Mouse (Mus musculus) forebrain, embryonic 10.5 days (tissue): ENCODE data around the gene Srsf1. TPM values are rescaled to one million over a fixed set of nuclear protein-coding genes. Genes with fewer than 3 reads are reported as not detected.
"Not testable (repeated sequence)": the region's sequence is repeated elsewhere in the genome, so short reads cannot be mapped to it uniquely, and the experiment has no call there.

ENCODE experiments used
- DNase-seq: peaks from one replicate; pipeline ENCODE4 v3.0.0-alpha.2; 2017; ENCODE audit warnings: low spot score; ENCODE audit errors: extremely low spot score
- H3K27ac ChIP-seq: fragments of 300-500 bp; sonication (generic); 2 replicates; pipeline ENCODE4 v1.5.1; 2016; ENCODE audit warnings: mild to moderate bottlenecking
- H3K27me3 ChIP-seq: fragments of 300-500 bp; sonication (generic); 2 replicates; pipeline ENCODE4 v1.6.1; 2016; ENCODE audit warnings: mild to moderate bottlenecking; ENCODE audit not compliant: poor library complexity, severe bottlenecking
- H3K36me3 ChIP-seq: fragments of 300-500 bp; sonication (generic); replicated peaks from 2 replicates; pipeline ENCODE4 v1.6.1; 2016; ENCODE audit warnings: mild to moderate bottlenecking, moderate library complexity
- H3K4me1 ChIP-seq: fragments of 300-500 bp; sonication (generic); 2 replicates; pipeline ENCODE4 v1.6.1; 2016
- H3K4me3 ChIP-seq: fragments of 300-500 bp; sonication (generic); 2 replicates; pipeline ENCODE4 v1.5.1; 2016; ENCODE audit warnings: mild to moderate bottlenecking, moderate library complexity
- H3K9me3 ChIP-seq: fragments of 300-500 bp; sonication (generic); 2 replicates; pipeline ENCODE4 v1.6.1; 2016; ENCODE audit warnings: mild to moderate bottlenecking, moderate library complexity
- WGBS: fragments of 180-500 bp; shearing (Covaris S2); methylation state at CpG from one replicate; pipeline ENCODE4 v1.1.7; 2016; 5-methylcytosine and 5-hydroxymethylcytosine counted together
- polyA plus RNA-seq: library from polyadenylated mRNA; unstranded; fragments of >200 nt; fragmentation: Nextera tagmentation; extraction: Ambion mirVana; gene quantifications from 2 replicates; pipeline ENCODE4 v1.2.1, GENCODE M21; 2016

The Srsf1 gene
- polyA plus RNA-seq, 1 experiment from 2014 or later = 404 TPM

DNA sequence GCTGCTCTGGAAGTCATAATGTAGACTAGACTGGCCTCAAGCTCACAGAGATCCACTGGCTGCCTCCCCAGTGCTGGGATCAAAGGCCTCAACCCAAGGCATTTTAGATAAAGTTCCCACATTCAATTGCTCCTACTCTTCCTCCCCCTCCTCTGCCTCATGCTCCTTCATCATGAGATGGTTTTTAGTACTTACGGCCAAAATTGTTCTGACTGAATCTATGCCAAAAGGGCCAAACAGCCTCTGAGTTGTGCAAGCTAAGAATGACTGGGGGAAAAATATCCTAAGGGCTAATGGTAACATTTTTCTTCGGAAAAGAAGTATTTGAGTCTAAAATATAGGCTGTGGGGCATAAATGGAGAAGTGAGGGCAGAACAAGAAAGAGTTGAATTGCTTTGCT, 23.2 kb upstream of the Srsf1 start:
- Histone ChIP-seq H3K27ac (no peak overlapping the region), H3K27me3 (no peaks in the 10 kb centered on the region), H3K9me3 (no peaks in the 10 kb centered on the region), H3K4me3 (no peak overlapping the region), H3K4me1 (peaks cover 22% of the 10 kb centered on the region), H3K36me3 (no peaks in the 10 kb centered on the region)
- DNase-seq = no peak
- WGBS = 93% methylated on average over 2 of the region's 2 CpGs

DNA sequence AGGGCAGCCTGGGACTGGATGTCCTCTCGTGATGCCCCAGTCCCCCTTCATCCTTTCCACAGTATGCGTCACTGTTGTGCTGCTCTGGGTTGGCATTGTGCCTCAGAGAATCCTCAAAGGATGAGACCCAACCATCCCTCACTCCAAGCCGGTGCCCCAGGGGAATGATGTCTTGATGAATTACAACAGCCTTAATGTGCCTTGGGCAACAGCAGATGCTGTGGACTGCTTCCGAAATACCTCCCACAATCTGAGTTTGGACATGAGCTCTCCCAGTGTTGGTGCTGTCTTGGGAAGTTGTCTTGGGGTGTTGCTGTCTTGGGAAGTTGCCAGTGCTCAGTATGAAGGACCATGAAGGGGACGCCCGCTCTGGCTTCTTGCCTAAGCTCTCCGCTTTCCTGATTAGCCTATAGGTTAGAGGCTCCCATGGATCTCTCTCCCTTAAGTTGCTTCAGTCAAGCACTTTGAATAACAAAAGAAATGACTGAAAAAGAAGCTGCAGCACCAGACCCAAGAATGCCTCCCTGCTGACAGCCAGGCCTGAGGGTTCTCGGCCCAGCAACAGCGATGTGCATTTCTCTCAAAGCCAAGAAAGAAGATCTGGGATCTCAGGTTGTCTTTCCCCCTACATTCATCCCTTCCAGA, 19.7 kb upstream of the Srsf1 start:
- peak overlapping the region; percentile 85 for H3K27ac ChIP-seq
- no peak for DNase-seq
- H3K4me3 ChIP-seq = peak overlapping the region; percentile 16; the same call in 1 of the 2 replicates
- no peaks in the 10 kb centered on the region for H3K36me3 ChIP-seq
- H3K4me1 ChIP-seq = peaks cover 26% of the 10 kb centered on the region
- no peaks in the 10 kb centered on the region for H3K9me3 ChIP-seq
- 55% methylated on average over 9 of the region's 9 CpGs for WGBS
- H3K27me3 ChIP-seq = no peaks in the 10 kb centered on the region

DNA sequence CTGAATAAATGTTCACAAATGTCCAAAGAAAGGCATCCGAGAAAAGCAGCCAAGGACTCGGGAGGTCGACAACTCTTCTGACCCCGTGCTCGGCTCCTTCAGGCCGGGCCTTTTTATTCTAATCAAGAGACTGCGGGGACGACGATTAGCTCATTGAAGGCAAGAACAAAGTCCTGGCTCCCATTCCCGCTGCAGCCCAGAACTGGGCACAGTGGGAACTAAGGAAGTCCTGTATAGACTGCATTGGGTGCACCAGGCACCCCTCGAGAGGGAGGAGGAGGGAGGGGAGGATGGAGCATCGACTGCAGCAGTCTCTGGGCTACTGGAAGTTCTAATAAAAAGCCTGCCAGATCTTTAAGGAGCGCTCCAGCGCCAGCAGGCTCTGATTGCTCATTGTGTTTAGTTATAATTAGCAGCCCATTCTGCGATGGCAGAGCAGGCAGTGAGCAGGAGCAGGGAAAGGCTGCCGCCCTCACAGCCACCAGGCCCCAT, 18.9 kb upstream of the Srsf1 start:
- Histone ChIP-seq H3K27ac (peak overlapping the region; percentile 85), H3K36me3 (no peaks in the 10 kb centered on the region), H3K4me1 (peaks cover 26% of the 10 kb centered on the region), H3K4me3 (peak overlapping the region; percentile 16; the same call in 1 of the 2 replicates), H3K27me3 (no peaks in the 10 kb centered on the region), H3K9me3 (no peaks in the 10 kb centered on the region)
- WGBS = 10% methylated on average over 16 of the region's 16 CpGs
- peak; percentile 49 for DNase-seq

DNA sequence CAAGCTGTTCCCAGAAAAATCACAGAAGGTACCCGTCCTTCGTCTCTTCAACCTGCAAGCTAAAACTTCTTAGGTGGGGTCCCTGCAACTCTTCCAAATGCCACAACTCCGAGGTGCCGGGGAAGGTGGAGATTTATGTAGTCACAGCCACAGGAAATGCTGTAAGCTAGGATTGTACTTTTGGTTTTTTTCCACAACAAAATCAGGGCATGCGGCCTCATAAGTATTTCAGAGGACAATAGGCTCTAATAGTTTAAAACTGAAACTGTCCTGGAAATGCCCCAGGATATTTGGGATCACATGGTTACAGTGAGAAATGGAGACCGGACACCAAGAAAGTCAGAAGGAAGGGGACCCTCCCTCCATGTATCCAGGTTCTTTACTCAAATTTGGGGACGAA, 17.0 kb upstream of the Srsf1 start:
- WGBS = 92% methylated on average over 7 of the region's 7 CpGs
- Histone ChIP-seq H3K9me3 (no peaks in the 10 kb centered on the region), H3K27ac (no peak overlapping the region), H3K36me3 (peaks cover 10% of the 10 kb centered on the region), H3K4me1 (peaks cover 26% of the 10 kb centered on the region), H3K4me3 (no peak overlapping the region), H3K27me3 (no peaks in the 10 kb centered on the region)
- DNase-seq = no peak

DNA sequence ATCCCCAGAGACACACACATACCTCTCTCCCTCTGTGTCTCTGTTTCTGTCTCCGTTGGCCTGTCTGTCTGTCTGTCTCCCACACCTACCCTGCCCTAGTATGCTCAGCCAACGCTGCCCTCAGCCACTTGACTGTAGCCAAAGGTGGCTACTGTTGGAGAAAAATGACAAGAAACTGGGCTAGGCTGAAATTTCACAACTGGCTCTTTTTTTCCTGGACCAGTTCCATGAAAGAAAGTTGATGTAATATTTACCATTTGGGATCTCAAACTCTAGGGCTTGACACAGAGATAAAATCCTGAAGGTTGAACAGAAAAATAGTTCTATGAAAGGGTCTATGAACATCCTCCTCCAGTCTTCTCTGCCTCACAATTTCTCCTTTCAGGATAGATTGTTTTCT, 16.3 kb upstream of the Srsf1 start:
- H3K9me3 ChIP-seq = no peaks in the 10 kb centered on the region
- no peak overlapping the region for H3K27ac ChIP-seq
- H3K27me3 ChIP-seq = no peaks in the 10 kb centered on the region
- H3K4me1 ChIP-seq = peaks cover 23% of the 10 kb centered on the region
- no peak overlapping the region for H3K4me3 ChIP-seq
- peaks cover 10% of the 10 kb centered on the region for H3K36me3 ChIP-seq
- no peak for DNase-seq
- WGBS = 88% methylated on average over 2 of the region's 2 CpGs

DNA sequence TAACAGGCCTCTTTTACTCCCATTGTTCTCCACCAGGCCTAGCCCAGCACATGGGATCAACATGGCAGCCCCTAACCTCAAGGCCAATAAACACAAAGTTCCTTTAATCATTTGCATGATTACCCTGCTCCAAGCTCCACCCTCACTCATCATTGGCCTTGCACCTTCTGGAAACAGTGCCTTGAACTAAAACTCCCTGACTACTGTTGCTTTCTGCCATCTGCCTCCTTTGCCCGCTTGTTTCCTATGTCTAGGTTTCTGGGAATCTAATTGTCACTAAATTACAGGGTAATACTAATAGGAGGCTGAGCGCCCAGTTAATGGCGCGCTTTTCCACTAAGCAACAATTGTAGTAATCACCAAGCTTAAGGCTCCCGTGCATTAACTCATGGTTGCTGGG, 15.4 kb upstream of the Srsf1 start:
- 88% methylated on average over 5 of the region's 5 CpGs for WGBS
- no peak overlapping the region for H3K4me3 ChIP-seq
- no peaks in the 10 kb centered on the region for H3K27me3 ChIP-seq
- H3K4me1 ChIP-seq = peaks cover 22% of the 10 kb centered on the region
- H3K27ac ChIP-seq = no peak overlapping the region
- no peaks in the 10 kb centered on the region for H3K9me3 ChIP-seq
- no peak for DNase-seq
- H3K36me3 ChIP-seq = peaks cover 11% of the 10 kb centered on the region

DNA sequence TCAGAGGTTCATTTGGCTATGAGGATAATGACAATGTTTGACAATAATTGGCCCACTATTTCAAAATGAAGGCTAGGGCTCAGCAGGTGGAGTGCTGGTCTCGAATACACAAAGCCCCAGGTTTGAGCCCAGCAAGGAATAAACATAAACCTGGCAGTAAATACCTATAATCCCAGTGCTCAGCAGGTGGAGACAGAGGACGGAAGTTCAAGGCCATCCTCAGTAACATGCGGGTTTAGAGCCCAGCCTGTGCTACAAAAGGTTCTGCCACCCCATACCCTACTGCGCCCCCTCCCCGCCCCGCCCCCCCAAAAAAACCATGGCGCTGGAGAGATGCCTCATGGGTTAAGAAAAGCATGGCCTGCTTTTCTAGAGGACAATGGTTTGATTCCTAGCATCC, 11.2 kb upstream of the Srsf1 start:
- peaks cover 34% of the 10 kb centered on the region for H3K36me3 ChIP-seq
- H3K27ac ChIP-seq = no peak overlapping the region
- no peaks in the 10 kb centered on the region for H3K27me3 ChIP-seq
- H3K4me3 ChIP-seq = no peak overlapping the region
- no peaks in the 10 kb centered on the region for H3K4me1 ChIP-seq
- 67% methylated on average over 7 of the region's 7 CpGs for WGBS
- no peak for DNase-seq
- H3K9me3 ChIP-seq = no peaks in the 10 kb centered on the region

DNA sequence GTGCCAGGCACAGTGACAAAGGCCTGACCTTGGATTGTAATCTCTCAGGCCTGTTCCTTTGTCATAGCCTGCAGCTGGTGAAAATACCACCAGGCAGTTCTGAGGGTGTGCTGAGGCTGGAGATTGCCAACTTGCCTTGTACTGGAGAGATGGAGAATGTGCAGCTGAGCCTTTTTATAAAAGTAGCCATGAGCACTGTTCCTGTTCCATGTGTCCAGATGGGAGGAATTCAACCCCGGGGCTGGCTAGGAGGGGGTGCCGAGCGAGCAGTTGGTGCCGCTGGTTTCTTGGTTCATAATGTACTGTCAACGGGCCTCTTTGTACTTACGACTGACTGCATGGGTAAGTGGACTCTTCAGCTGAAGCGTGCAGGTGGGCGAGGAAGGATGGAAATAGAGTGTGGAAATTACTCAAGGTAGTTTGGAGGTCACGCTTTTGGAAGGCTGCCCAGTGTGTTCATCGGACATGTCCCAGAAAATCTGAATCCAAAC, 10.4 kb upstream of the Srsf1 start:
- Histone ChIP-seq H3K36me3 (peaks cover 39% of the 10 kb centered on the region), H3K9me3 (no peaks in the 10 kb centered on the region), H3K27ac (no peak overlapping the region), H3K4me1 (no peaks in the 10 kb centered on the region), H3K4me3 (no peak overlapping the region), H3K27me3 (no peaks in the 10 kb centered on the region)
- DNase-seq = no peak
- 94% methylated on average over 10 of the region's 10 CpGs for WGBS

DNA sequence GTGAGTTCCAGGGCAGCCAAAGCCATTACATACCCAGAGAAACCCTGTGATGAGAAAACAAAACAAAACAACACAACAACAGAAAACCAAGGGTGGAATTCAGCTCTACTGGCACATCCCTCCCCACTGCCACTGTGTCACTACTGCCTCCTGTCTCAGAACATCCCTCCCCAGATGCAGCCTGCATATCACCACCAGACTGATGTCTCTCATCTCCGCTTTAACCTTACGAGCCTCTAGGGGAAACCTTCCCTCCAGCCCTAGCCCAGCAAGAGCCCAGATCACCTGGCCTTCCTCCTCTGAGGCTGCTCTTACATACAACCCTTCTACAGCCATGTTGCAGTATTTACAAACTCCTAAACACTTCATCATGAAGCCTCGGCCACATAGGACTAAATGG, 9.8 kb upstream of the Srsf1 start:
- Histone ChIP-seq H3K36me3 (peaks cover 45% of the 10 kb centered on the region), H3K4me3 (no peak overlapping the region), H3K9me3 (no peaks in the 10 kb centered on the region), H3K4me1 (no peaks in the 10 kb centered on the region), H3K27me3 (no peaks in the 10 kb centered on the region), H3K27ac (no peak overlapping the region)
- 81% methylated on average over 3 of the region's 3 CpGs for WGBS
- DNase-seq = no peak

DNA sequence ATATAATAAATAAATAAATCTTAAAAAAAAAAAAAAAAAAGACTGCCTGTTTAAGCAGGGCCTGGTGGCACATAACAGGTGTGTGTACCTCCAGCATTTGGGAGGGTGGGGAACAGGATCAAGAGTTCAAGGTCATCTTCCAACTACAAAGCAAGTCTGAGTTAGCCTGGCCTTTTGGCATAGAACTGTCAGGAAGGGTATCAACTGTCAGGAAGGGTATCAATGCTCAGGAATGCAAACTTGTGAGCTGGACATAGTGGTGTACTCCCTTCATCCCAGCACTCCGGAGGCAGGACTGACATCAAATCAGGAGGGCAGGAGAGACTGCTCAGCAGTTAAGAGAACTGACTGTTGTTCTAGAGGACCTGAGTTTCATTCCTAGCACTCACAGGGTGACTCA, 8.1 kb upstream of the Srsf1 start:
- Histone ChIP-seq H3K9me3 (no peaks in the 10 kb centered on the region), H3K36me3 (peaks cover 54% of the 10 kb centered on the region), H3K4me1 (no peaks in the 10 kb centered on the region), H3K27me3 (no peaks in the 10 kb centered on the region), H3K4me3 (no peak overlapping the region), H3K27ac (no peak overlapping the region)
- 100% methylated on average over 1 of the region's 1 CpGs for WGBS
- no peak for DNase-seq

DNA sequence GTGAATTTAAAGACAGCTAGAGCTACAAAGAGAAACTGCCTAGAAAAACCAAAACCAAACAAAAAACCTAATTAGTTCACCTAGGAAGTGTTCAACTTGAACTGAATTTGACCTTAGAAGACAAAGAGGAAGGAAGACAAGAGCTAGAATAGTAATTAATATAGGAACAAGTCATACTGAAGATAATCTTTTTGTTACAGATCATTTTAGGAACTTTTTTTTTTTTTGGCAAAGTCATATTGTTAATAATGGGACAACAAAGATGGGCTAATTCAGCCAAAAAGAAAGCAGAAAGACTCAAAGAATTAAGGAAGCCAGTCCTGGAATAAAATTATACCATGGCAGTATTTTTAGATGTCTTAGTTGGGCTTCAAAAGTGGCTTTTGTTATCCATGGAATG, 2.9 kb upstream of the Srsf1 start:
- no peaks in the 10 kb centered on the region for H3K27me3 ChIP-seq
- H3K4me1 ChIP-seq = peaks cover 16% of the 10 kb centered on the region
- H3K27ac ChIP-seq = no peak overlapping the region
- H3K4me3 ChIP-seq = no peak overlapping the region
- DNase-seq = no peak
- H3K9me3 ChIP-seq = no peaks in the 10 kb centered on the region
- peaks cover 48% of the 10 kb centered on the region for H3K36me3 ChIP-seq

DNA sequence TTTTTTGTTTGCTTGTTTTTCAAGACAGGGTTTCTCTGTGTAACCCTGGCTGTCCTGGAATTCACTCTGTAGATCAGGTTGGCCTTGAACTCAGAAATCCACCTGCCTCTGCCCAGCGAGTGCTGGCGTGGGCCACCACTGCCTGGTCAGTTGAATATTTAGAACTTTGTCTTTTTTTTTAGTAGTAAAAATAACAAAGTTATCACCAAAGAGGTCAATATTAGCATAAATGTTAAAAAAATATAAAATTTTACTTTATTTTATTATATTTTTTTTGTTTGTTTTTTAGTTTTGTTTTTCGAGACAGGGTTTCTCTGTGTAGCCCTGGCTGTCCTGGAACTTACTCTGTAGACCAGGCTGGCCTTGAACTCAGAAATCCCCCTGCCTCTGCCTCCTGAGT, 2.0 kb upstream of the Srsf1 start:
- not testable (repeated sequence) for H3K4me3 ChIP-seq, DNase-seq, H3K9me3 ChIP-seq, H3K27ac ChIP-seq, H3K27me3 ChIP-seq
- peaks cover 50% of the 10 kb centered on the region for H3K36me3 ChIP-seq
- peaks cover 25% of the 10 kb centered on the region for H3K4me1 ChIP-seq
- WGBS = 95% methylated on average over 3 of the region's 3 CpGs

DNA sequence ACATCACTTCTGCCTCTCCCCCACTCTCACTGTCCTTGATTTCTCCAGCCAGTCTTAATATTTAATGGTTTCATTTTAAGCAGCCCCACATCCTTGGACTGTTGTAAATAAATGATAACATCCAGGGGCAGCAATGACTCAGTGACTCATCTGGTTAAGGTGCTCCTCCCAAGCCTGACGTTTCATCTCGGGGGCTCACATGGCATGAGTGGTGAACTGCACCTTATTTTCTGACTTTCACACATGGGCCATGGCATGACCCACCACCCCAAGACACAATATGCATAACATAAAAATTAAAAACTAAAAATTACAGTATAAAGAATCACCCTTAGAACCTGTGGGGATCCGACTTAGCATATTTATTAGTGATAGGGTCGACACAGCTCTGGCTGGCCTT, 1.3 kb upstream of the Srsf1 start:
- 91% methylated on average over 4 of the region's 4 CpGs for WGBS
- peaks cover 50% of the 10 kb centered on the region for H3K36me3 ChIP-seq
- peaks cover 32% of the 10 kb centered on the region for H3K4me1 ChIP-seq
- no peak for DNase-seq
- no peaks in the 10 kb centered on the region for H3K27me3 ChIP-seq
- H3K4me3 ChIP-seq = peak overlapping the region; percentile 96
- no peaks in the 10 kb centered on the region for H3K9me3 ChIP-seq
- no peak overlapping the region for H3K27ac ChIP-seq
